Comparison of ENCODE assay signal across 8 mouse cellular contexts in genomic region chr8:84871376-84872308, GRCm38 (mm10). TPM values are rescaled to one million over a fixed set of nuclear protein-coding genes. Genes with fewer than 3 reads are reported as not detected.
DNase-seq lines count a peak whose midpoint lies in the region; ATAC-seq and TF ChIP-seq lines count a peak whose summit lies in the region.

Syce2 (plus strand) TSS chr8:84872111.

- no peaks in the 10 kb centered on the region for H3K27me3 ChIP-seq in cerebellum, adult 2 months (ENCODE audit: control insufficient read depth, insufficient read depth, low read length)
- H3K27me3 ChIP-seq in forebrain, embryonic 16.5 days (replicated peaks; ENCODE audit: control insufficient read depth, insufficient read depth, low read length) = no peaks in the 10 kb centered on the region
- peaks cover 14% of the 10 kb centered on the region for H3K27me3 ChIP-seq in hindbrain, embryonic 12.5 days

- peak within 1 kb of the TSS; percentile 61 for H3K9ac ChIP-seq in forebrain, embryonic 16.5 days (replicated peaks; ENCODE audit: low read depth, low read length)
- H3K9ac ChIP-seq in hindbrain, embryonic 12.5 days = peak within 1 kb of the TSS; percentile 56

- H3K4me3 ChIP-seq in cerebellum, adult 2 months (replicated peaks; ENCODE audit: insufficient read depth, low read depth, low read length) = peak within 1 kb of the TSS; percentile 56
- peak within 1 kb of the TSS; percentile 52 for H3K4me3 ChIP-seq in forebrain, embryonic 16.5 days (replicated peaks; ENCODE audit: low read length)
- peak within 1 kb of the TSS; percentile 39 for H3K4me3 ChIP-seq in hindbrain, embryonic 12.5 days

- H3K9me3 ChIP-seq in forebrain, embryonic 16.5 days (ENCODE audit: control insufficient read depth, low read length) = no peaks in the 10 kb centered on the region
- H3K9me3 ChIP-seq in hindbrain, embryonic 12.5 days (replicated peaks) = no peaks in the 10 kb centered on the region

- no peak within 1 kb of the TSS for H3K27ac ChIP-seq in cerebellum, adult 2 months (ENCODE audit: insufficient read depth, low read length)
- H3K27ac ChIP-seq in forebrain, embryonic 16.5 days (ENCODE audit: low read length) = no peak within 1 kb of the TSS
- no peak within 1 kb of the TSS for H3K27ac ChIP-seq in hindbrain, embryonic 12.5 days

- H3K4me2 ChIP-seq in forebrain, embryonic 16.5 days (ENCODE audit: low read length) = peak within 1 kb of the TSS; percentile 93
- peak within 1 kb of the TSS; percentile 73 for H3K4me2 ChIP-seq in hindbrain, embryonic 12.5 days (replicated peaks)

- H3K4me1 ChIP-seq in cerebellum, adult 2 months (ENCODE audit: control insufficient read depth, insufficient read depth, low read length) = peaks cover 3% of the 10 kb centered on the region; the same call in 1 of the 2 replicates
- peaks cover 14% of the 10 kb centered on the region for H3K4me1 ChIP-seq in forebrain, embryonic 16.5 days (replicated peaks; ENCODE audit: control insufficient read depth, insufficient read depth, low read length)
- peaks cover 13% of the 10 kb centered on the region for H3K4me1 ChIP-seq in hindbrain, embryonic 12.5 days

- H3K36me3 ChIP-seq in forebrain, embryonic 16.5 days (ENCODE audit: control insufficient read depth, insufficient read depth) = peaks cover 14% of the 10 kb centered on the region
- peaks cover 35% of the 10 kb centered on the region for H3K36me3 ChIP-seq in hindbrain, embryonic 12.5 days

- ATAC-seq in forebrain, embryonic 16.5 days = peak; percentile 79
- ATAC-seq in hindbrain, embryonic 12.5 days (ENCODE audit: low FRiP score) = peak; percentile 59

- TF ChIP-seq POLR2A in cerebellum, adult 2 months (IDR thresholded peaks at IDR 0.05; ENCODE audit: borderline replicate concordance, insufficient read depth, low read length) = no peak

- 11% methylated on average over 43 of the region's 46 CpGs for WGBS in cerebellum, adult 2 months
- WGBS in forebrain, embryonic 16.5 days = 14% methylated on average over 44 of the region's 46 CpGs
- WGBS in hindbrain, embryonic 12.5 days = 13% methylated on average over 46 of the region's 46 CpGs

- peak; percentile 85 for DNase-seq in R1 (ENCODE audit: low read depth, low spot score)
- peak; percentile 61 to 62 for DNase-seq in cerebellum, adult 2 months
- peak in 1 of 2 experiments; percentile 37 for DNase-seq in layer of hippocampus, postnatal 36 days
- DNase-seq in lung, postnatal 4 days = peak; percentile 84 to 87
- DNase-seq in retina, embryonic 14.5 days (ENCODE audit: low spot score) = peak; percentile 63
- DNase-seq in urinary bladder, postnatal 14 days (ENCODE audit: low spot score) = peak; percentile 87

- TF ChIP-seq CTCF in cerebellum, adult 2 months (IDR thresholded peaks at IDR 0.05; ENCODE audit: borderline replicate concordance, insufficient read depth, low read depth, low read length) = no peak

RNA-seq across cellular contexts. Expression of gene Syce2, which starts in this region (rescaled TPM):
- 6.0 and 7.5 TPM in 2 replicates for polyA plus RNA-seq in cerebellum, adult 2 months (2012; rRNA removed)
- 51.0 and 54.3 TPM in 2 replicates for polyA plus RNA-seq in forebrain, embryonic 16.5 days (2015; fragmentation: Nextera tagmentation; extraction: Ambion mirVana)
- 37.2 TPM in 2 replicates for polyA plus RNA-seq in hindbrain, embryonic 12.5 days (2016; fragmentation: Nextera tagmentation; extraction: Ambion mirVana)
- total RNA-seq in layer of hippocampus, postnatal 36 days (2021) = 10 to 100 TPM; 16.1 to 19.7 TPM
